Mouse (Mus musculus) left cerebral cortex, adult 6 months (tissue): Measurements from ENCODE around the gene Enthd1. TPM values are rescaled to one million over a fixed set of nuclear protein-coding genes. Genes with fewer than 3 reads are reported as not detected.

ENCODE experiments used
- long read RNA-seq, 2 experiments: library from polyadenylated mRNA; unstranded; transcript quantifications; one replicate each; pipeline ENCODE4 v2.0.0; 2019 to 2020
- polyA plus RNA-seq: library from polyadenylated mRNA; unstranded; fragments of <200 nt; fragmentation: Nextera tagmentation; gene quantifications from 2 replicates; pipeline ENCODE4 v1.2.3, GENCODE M21; 2021

Enthd1 gene
- not detected in 2 replicates for polyA plus RNA-seq
- long read RNA-seq, experiment 1, partial matches to known transcripts: 0 of 1 reads
- long read RNA-seq, experiment 1, other reads (novel, unspliced or antisense): 1 of 1 reads
- long read RNA-seq, experiment 2: 0 reads

GRCm38 (mm10) chr15:80565106-80565665 lies at the start of gene Enthd1:
Enthd1 (minus strand) TSS chr15:80565156.

GRCm38 (mm10) chr15:80572291-80572690 lies 7.3 kb upstream of the Enthd1 start, which contains the start of gene Grap2:
Grap2 (plus strand) TSS chr15:80572594.

Other genes starting within 250 kb of the Enthd1 start
- gene Grap2, start 7.4 kb upstream of the Enthd1 start, polyA plus RNA-seq: 0.04 TPM in 1 of 2 replicates, not detected in the other
- 0.15 and 0.24 TPM in 2 replicates for gene Fam83f, start 106.7 kb upstream of the Enthd1 start, polyA plus RNA-seq
- 3.8 and 6.6 TPM in 2 replicates for gene Tnrc6b, start 146.2 kb upstream of the Enthd1 start, polyA plus RNA-seq